Mouse (Mus musculus) frontal cortex, postnatal 25 days (tissue): ENCODE data around the gene Slc19a2.
A peak's percentile ranks its signal among the peaks of the same experiment; 100 is the strongest.
"Not testable (repeated sequence)": the region's sequence is repeated elsewhere in the genome, so short reads cannot be mapped to it uniquely, and the experiment has no call there.

Experiments
- DNase-seq, 2 experiments: peaks; one replicate each; pipeline ENCODE4 v3.0.0; 2022; ENCODE audit warnings: low spot score in 2 of 2

The Slc19a2 gene

DNA sequence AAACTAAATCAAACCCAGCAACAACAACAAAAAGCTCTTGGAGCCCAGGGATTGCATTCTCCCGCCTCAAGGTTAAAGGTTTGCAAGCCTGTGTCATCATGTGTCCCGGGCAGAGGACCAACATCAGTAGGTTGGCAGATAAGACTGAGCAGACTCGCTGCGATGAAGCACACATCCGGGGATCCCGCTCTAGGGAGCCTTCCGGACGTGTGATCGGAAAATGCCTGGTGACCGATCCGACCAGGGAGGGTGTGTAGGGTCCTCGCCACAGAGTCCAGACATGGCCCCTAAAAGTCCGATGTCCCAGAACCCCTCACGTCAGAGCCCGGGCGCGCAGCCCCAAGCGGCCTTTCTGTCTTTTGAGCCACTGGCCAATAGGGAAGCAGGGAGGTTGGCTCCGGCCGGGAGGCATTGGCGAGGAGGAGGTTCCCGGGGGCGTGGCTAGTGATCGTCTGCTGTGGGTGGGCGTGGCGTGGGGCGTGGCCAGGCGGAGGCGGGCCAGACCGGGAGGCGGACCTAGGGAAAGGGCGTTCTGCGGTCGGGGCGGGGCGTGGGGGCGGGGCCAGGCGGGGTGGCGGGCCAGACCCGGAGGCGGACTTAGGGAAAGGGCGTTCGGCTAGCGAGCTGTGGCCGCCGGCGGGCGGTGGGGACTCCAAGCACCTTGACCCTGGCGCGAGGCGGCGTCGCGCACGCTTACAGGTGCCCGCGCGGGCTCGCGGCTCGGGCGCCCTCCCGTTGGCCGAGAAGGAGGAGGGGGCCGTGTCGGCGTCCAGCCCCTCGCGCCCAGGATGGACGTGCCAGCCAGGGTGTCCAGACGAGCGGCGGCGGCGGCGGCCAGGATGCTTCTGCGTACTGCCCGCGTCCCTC, at the start of gene Slc19a2:
Slc19a2 (plus strand) TSS at position 582 of the 867 bp plus-strand sequence.
- DNase-seq: peak; percentile 91 to 95

DNA sequence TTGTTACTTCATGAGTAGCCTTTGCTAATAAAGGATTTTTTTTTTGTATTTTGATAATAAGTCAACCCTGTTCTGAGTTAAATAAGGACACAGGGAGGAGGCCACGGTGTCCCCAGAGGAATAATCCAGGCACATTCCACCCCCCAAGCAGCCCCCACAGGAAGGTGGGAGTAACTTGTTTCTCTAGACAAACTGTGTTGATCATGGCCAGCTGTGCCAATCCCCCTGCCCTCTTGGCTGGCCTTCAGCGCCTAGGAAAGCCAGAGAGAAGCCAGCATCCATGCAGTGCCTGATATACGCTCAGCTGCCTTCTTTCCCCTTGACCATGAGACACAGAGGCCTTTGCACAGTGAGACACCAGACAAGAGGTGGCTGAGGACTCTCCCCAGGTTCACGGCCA, 49.3 kb upstream of the Slc19a2 start:
- no peak for DNase-seq

DNA sequence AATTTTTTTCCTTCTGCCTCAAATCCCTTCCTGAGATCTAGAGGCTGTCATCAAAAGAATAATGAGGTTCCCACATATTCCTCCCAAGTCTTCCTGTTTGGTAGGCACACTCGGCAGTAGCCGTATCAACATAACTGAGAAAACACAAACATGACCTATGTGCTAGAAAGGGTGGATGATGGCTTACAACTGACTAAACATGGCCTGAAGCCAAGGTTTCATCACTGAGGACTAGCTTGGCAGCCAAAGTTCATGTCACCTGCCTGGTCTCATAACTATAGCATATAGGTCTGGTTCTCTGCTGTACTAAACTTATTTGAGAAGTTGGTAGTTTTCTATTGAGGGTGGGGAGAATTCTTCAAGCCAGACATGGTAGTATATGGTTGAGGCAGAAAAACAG, 40.4 kb upstream of the Slc19a2 start:
- no peak for DNase-seq

DNA sequence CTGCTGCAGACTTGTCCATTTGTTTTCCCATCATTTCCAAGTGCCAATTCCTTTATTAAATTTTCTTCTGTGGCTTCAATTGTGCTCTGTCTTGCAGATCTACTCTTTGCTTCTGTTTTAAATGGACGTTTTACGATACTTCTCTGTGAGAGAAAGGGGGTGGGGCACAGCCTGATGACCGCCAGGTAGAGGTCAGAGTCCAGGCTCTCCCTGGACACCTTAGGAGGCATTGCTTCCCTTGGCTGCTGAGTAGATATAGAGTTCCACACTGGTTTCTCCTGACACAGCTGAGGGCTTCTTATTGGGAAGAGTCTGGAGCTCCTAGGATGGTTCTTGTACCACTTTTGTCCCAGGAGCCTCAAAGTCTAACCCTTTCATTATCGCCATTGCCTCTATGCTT, 37.9 kb upstream of the Slc19a2 start:
- no peak for DNase-seq

DNA sequence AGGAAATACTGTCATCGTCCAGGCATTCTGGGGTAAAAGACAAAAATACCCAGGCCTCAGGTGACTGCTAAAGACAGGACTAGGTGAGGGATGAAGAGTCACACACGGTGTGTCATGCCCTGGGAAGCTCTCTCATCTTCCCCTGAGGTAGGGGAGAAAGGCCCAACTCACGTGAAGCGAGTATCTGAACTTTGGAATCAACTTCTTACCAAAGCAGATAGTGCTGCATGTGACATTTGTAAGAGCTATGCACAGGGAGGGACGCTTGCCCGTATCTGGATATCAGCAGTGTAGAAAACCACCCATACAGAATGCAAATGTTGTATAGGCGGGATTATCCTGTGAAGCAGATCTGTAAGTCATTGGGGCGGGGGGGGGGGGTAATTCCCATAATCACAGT, 36.2 kb upstream of the Slc19a2 start:
- no peak for DNase-seq

DNA sequence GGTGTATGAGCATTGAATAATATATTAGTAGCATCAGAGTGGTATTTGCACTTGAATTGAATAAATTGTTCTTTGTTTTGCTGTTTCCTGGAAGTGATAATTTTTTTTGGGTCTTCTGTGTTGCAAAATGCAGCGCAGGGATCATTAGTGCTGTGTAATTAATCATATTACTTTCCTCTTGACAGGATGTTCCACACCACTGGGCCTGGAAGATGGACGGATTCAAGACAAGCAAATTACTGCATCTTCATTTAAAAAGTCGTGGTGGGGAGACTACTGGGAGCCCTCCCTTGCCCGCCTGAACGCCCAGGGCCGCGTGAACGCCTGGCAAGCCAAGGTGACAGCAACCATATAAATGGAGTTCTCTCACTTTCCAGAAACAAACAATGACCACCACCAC, 34.7 kb upstream of the Slc19a2 start:
- no peak for DNase-seq

DNA sequence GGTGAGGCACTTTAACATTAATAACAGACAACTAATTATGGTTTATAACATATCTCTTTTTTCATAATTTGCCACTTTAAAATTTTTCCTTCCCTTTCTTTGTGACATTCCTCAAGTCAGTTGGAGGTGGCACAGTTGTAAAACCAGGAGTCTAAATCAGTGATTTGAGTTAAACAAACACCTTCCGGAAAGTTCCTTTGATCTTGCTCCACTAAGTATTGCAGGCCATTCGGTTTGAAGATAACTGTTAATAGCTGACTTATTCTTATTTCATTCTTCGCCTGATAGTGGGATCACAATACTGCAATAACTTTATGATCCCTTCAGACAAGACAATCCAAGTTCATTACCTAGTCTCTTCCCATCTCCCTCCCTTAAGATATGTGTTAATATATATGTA, 33.7 kb upstream of the Slc19a2 start:
- DNase-seq: no peak

DNA sequence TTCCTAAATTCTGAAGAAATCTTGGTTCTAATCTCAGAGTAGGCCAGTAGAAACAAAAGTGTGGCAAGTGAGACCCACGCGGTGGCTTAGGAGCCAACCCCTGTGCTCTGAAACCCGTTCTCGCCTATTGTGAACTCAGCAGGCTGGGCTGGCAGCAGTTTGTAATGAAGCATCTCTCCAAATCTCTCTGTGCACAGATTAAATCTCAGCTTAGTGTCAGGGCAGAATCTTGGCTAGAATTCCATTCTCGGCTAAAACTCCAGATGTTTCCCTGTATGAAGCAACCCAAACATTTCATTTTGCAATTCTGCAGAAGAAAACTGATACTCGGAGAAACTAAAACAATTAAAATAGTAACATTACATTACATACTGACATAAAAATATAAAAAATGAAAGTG, 33.3 kb upstream of the Slc19a2 start:
- no peak for DNase-seq

DNA sequence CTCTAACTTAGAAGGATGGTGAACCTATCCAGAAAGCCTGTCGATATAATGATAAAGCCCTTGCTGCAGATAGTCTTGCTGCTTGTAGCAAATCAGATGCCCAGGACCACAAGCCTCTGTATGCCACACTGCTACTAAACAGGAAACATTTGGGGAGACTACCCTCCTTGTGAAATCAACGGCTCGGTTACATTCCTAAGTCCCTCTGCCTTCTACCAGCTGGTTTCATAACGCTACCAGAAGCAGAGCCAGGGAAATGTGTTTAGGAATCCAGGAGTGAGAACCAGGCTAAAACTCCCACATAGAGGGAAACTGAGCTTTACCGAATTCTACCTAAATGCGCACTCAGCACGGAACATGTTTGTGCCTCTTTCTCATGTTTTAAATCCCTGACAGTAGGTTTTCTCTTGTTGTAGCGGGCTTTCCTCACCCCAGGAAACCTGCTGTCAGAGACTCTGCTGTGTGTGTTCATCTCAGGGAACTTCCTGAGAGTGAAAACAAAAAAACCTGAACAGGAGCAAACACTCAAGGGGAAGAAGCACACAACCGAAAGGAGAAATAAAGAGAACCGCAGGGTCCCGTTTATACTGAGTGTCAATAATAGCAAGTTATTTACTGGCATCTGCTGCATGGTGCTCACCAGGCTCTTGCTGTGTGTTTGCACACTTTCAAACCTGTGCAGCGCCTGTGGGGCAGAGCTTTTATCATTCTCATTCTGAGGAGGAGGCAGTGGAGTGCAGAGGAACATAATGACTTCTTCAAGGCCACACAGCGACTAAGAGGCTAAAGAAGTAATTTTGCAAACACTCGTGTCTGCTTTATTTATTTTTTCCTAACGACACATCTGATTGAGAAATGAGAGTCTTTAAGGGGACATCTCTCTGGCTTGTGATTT, 30.8 kb upstream of the Slc19a2 start:
- peak in 1 of 2 experiments; percentile 8 for DNase-seq

DNA sequence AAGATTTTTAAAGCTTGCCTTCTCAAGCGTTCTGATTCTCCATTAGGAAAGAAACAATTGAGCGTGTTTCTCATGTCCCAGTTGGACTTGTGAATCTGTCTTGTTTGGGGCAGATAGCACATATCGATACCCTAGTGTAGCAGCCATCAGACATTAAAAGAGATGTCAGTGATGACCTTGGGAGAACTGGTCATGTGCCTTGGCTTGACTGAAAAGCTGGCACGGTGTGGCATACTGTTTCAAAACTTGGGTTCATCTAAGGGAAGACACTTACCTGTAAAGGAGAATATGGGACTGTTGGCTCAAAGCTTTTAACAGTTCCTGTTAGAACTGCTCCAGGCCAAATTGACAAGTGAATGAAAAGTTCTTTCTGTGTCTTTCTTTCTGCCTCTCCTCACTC, 28.6 kb upstream of the Slc19a2 start:
- no peak for DNase-seq

DNA sequence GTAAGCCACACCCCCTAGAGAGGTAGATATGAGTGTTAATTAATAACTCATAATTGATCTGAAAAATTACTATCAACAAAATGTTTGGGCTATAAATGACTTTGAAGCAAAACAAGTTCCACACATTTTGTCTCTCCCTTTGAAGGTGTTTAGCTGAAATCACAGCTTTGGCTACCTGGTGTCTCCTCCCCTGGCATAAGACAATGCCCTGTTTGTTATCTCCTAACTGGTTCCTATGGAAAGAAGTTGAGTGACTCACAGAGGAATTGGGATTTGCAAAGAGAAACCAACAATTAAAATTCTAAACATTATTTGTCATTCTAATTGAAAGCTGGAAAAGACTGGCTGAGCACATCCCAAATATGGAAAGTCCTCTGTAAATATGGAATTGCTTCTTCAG, 25.8 kb upstream of the Slc19a2 start:
- DNase-seq: no peak

DNA sequence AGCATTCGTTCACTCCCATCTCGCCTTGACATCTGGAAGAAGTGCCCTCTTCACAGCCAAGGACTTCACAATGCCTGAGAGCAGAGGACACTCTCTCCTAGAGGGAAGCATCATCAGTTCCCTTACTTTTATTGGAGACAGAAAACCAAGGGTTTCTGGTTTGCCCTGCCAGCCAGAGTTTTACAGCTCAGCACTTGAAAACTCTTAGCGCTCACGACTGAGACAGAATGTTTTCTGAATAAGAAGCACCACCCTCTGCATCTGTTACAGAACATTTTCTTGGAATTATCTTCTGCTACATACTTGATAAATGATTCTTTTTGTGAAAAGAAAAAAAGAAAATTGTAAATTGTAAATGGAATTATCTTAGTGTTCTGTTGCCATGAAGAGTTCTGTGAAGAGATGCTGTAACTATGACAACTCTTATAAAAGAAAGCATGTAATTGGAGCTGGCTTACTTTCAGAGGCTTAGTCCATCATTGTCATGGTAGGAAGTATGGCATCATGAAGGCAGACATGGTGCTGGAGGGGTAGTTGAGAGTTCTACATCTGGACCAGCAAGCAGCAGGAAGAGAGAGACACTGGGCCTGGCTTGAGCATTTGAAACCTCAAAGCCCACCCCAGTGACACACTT, 16.8 kb upstream of the Slc19a2 start:
- not testable (repeated sequence) for DNase-seq

DNA sequence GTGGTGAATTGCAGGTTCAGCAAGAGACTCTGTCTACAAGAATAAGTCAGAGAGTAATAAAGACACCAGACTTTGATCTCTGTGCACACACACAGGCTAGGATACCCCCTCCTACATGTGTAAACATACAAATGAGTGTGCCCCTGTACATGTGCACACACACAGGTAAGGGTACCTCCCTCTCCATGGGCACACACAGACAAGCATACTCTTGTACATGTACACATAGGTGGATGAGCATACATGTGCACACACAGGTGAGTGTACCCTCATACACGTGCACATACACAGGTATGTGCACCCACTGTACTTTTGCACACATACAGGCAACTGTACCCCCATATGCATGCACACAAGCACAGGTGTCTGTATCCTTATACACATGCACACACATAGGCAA, 15.4 kb upstream of the Slc19a2 start:
- no peak for DNase-seq

DNA sequence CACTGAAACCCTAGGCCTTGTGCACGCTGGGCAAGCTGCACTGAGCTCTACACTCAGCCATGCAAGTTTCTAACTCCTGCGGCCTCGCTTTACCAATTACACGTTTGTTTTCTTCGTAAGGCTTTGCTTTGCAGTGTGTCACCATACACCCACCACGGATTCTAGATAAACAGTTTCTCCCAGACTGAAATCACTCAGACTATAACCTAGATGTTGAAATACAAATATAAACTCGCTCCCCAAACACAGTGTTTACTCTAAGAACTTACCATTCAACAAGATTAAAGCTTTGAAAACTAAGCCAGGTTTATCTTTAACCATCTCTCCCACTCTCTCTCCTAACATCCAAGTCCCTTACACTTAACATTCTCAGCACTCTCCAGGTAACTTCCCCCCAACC, 13.8 kb upstream of the Slc19a2 start:
- no peak for DNase-seq

DNA sequence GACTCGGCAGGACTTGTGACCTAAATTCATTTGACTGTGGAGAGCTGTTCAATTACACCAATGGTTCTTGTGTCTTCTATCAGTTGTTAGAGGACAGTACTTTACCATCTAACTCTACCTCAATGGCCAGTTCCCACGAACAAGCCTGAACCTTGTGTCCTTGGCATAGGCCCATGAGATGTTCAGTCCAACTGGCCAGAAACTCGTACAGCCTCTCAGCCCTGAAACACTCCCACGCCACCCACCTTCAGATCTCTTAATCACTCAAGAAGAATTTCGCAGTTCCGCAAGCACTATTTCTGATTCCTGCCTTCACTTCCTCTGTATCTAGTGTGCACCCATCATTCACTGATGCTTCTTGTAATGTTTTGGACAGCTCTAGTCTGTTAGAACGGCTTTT, 12.8 kb upstream of the Slc19a2 start:
- no peak for DNase-seq

DNA sequence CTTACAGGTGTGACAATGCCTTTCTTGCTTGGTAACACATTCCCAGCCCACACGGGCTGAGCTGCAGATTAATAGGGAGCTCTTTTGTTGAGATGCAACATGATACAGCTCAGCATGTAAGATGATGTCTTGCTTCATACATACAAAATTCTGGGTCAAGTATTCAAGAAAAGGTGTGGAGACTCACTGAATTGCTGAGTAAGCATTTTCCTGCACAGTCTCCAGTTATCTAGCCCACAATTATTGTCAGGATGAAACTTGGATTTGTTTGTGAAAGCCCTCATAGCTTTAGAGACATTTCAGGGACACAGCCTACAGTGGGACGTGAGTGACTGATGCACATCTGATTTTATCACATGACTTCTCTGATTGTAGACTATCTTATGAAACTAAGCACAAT, 7.4 kb upstream of the Slc19a2 start:
- no peak for DNase-seq

DNA sequence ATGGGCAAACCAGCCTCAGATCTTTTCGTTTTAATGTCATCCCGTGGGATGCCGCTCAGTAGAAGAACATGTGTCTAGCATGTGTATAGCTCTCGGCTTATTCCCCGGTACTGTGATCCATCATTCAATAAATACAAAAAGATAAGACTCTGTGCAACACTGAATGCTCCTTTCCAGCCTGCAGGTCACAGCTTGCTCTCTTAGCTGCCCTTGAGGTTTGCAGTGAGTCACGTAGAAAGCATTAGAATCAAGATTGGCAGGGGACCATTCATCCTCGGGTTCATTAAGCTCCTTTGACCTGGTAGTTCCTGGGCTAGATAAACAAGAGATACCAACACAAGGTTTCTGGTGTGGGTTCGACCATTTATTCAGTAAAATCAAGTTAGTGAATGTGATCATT, 6.0 kb upstream of the Slc19a2 start:
- no peak for DNase-seq

DNA sequence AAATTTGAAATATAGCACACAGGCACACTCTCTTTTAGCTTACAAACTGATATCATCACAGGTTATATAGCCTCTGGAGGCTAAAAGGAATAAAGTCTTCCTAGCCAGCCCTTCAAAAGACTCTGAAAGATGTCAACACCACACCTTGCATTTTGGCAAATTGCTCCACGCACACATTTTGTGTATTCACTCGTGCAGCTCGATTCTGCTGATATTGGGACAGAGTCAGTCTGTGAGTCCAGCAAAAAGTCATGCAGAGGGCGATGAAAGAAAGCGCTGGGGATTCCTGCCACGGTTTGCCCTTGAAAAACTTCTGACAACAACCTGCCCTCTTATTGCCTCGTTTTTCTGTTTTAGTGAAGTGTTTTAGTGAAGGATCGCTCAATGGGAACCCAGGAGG, 1.4 kb upstream of the Slc19a2 start:
- DNase-seq: no peak

DNA sequence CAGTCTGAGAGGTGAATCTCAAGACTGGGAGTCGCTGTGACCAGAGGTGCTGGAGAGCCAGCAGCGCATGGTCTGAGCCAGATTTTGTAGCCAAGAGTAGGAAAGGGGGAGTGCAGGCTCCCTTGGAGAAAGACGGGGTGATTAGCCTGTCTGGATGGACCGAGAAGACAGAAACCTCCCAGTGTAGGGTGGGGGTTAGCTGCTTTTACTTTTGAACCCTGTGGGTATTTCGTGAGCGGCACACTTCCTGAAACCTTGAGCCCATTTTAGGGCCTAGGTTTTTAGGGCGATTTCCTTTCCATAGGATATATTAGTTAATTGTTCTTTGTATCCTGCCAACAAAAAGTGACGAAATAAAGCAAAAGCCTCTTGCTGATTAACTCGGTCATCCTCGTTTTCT, 875 bp upstream of the Slc19a2 start:
- no peak for DNase-seq

DNA sequence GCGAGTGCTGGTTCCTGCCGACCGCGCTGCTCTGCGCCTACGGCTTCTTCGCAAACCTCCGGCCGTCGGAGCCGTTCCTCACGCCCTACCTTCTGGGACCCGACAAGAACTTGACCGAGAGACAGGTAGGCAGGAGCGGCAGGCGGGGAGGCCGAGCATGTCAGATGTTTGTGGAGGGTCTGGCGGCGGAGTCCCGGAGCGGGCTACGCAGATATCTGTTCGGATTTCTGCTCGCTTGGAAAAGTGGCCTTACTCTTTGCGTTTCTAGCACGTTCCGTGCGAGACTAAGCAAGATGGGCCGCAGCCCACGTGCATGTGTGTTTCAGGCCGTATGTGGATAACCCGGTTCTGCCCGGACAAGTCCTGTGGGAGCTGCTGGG, 476 bp downstream of the Slc19a2 start:
- peak in 1 of 2 experiments; percentile 18 for DNase-seq

DNA sequence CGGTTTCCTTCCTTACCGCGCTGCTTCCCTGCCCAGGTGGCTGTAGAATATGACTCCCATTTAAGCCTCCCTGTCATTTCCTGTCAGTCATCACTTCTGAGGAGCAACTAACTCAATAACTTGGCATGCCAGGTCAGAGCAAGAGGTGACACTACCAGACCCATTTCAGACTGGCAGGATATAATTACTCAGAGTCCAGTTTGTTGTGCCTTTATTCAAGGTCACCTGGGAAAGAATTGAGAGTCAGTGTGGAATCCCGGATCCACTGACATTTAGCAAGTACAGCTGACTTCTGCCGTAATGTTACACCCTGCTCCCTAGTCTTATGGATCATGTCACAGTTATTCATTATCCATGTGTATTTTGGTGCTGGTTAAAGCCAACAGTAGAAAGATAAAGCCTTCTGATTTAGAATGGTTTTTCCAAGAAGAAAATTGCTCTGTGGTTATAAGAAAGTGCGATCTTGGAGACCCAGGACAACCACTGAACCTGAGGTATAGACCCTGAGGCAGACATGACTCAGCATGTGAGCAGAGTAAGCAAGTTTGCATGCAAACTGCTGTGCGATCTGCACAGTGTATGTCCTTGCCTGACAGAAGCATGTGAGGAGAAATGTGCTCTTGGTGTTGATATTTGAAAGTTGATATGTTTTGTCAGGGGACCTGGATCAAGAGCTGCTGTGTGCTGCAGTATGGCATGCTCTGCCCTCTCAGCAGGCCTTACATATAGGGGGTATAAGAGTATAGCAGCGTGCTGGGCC, 1.7 kb downstream of the Slc19a2 start:
- DNase-seq: no peak

DNA sequence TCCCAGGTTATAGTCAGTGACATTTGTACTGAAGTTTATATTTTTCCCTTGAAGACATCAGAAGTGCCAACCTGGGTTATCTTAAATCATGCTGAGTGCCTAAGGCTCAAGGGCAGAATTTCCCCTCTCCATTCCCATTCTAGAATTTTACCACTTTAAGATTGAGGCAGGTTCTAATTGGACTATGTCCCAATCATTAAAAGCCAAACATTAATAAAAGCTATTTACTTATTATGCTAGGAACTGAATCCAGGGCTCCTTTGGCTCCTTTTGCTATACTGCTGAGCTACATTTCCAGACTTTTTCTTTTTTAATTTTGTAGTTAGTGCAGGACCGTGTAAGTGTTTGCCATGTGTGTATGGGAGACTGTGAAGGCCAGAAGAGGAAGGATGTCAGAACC, 2.6 kb downstream of the Slc19a2 start:
- no peak for DNase-seq
